Mouse (Mus musculus): ENCODE data around the gene Kif17.
"Not testable (repeated sequence)": the region's sequence is repeated elsewhere in the genome, so short reads cannot be mapped to it uniquely, and the experiment has no call there.

Kif17 gene

DNA sequence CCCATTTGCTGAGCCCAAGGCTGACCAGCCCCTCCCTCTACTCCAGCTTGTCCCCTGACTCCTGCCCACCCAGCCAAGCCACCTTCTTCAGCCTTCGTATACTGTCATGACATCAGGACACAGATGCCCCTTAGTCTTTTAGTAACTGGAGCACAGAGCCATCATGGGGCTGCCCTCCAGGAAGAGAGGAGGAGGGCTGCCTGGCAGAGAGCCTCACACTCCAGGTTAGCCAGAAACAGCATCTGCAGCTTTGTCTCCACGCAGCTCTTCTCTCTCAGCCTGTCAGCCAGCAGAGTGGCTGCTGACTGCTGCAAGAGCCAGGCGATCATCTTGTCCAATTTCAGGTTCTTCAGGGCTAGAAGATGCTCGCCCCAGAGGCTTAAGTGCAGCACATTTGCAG lies 63.6 kb downstream of the Kif17 start:
- DNase-seq (ENCODE audit: low spot score), result no peak

DNA sequence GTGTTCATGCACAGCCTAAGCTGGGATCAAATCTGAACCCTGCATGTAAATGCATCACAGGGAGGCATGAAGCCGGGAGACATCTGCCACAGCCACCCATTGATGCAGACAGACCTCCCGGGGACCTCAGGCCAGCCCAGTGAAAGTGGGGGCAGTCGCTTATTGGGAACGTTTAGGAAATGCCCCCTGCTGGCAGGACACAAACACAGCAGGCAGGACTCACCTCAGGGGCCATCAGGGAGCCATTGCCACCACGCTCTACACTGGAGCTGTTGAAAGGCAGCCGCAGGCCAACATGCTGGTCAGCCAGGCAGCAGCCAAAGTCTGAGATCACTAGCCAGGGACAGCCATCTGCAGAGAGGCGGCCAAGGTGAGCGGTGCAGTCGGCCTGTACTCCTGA lies 65.5 kb downstream of the Kif17 start:
- DNase-seq (ENCODE audit: low spot score), result no peak

DNA sequence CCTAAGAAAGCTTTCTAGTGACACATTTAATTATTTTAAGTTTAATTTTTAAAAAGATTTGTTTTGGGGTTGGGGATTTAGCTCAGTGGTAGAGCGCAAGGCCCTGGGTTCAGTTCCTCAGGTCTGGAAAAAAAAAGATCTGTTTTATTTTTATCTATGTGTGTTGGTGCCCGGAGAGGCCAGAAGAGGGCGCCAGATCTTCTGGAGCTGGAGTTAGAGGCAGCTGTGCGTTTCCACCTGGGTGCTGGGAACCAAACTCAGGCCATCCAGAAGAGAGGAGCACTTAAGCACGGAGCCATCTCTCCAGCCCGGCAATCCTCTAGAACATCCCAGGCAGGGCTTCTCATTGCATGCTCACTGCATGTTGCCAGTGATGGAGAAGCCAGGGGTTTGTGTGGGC lies 66.1 kb downstream of the Kif17 start:
- DNase-seq (ENCODE audit: low spot score), result no peak

DNA sequence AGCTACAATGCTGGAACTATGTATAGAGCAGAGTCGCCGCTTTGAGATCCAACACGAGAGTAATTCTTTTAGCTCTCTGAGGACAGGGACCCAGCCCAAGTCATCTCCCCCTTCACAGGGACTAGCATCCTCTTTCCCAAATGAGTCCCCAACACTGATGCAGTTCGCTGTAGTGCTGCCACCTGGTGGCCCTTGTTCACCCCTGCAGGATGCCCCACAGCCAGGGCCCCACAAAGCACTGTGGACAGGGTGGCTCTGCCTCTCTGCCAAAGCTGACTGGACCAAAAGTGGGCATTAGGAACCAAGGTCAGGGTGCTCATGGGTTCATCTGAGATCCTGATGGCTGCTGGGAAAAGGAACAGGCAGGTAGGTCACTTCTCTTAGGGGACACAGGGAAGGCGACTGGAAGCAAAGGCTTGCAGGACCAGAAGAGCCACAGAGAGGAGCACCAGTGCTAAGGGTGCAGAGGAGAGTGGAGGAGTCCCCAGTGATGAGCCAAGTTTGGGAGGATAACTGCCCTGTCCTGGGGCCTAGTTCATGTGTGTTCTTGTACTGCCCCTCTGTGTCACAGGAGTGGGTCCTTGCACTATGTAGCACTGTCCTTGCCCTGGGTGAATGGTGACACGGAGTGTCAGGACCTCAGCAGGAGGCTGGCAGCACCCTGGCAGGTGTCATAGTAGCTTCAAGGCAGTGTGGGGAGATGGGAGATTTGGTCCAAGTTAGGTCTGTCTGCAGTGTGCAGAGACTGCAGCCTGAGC lies 68.5 kb downstream of the Kif17 start:
- DNase-seq (ENCODE audit: low spot score), result no peak

DNA sequence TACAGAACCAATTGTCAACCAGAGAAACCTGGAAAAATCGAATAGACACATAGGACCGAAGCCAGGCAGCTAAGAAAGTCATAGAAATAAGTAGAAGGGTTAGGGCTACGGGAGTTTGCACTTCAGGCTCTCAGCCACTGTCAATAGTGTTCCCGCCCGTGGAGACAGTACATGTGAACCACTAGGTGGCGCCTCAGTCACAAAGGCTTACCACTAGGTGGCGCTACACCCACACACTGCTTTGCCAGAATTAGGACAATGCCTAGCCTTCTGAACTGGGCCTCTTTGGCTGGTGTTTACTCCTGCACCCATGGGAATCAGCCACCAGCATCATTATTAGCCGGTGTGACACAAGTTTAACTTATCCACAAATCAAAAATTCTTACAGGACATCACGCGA lies 69.3 kb downstream of the Kif17 start:
- DNase-seq (ENCODE audit: low spot score), result no peak

DNA sequence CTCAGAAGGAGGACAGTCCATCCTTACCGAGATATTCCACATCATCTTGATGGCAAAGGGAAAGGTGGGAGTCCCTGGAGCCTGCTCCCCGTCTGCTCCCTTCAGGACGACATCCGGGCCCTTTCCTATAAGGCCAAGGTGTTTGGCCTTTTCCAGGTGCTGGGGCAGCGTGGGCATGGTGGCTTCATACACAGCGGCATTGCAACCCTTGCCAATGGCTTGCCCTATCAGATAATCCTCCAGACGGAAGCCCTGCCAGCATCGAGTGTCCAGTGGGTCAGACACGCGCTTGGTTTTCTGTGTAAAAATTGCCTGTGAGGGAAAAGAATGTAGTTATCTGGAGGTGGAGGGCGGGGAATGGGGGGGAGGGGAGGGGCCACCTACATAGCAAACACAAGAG lies 70.5 kb downstream of the Kif17 start:
- DNase-seq (ENCODE audit: low spot score), result no peak

DNA sequence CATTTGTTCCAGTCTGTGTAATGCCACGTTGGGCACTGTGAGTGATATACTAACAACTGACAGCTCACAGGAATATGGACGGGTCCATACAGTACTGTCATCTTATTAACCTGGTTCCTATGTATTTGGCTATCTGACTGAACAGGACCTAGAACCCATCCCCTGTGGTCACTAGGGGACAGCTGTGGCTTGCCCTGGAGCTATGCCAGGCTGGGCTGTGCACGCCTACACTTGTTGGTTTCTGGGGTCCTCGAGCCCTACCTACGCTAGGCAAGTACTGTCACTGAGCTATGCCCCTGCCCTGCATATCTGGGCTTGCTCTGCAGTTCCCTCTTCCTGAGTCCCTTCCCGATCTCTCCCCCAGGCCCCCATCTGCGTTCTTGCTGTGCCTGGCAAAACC lies 71.3 kb downstream of the Kif17 start:
- no peak for DNase-seq (ENCODE audit: low spot score)

DNA sequence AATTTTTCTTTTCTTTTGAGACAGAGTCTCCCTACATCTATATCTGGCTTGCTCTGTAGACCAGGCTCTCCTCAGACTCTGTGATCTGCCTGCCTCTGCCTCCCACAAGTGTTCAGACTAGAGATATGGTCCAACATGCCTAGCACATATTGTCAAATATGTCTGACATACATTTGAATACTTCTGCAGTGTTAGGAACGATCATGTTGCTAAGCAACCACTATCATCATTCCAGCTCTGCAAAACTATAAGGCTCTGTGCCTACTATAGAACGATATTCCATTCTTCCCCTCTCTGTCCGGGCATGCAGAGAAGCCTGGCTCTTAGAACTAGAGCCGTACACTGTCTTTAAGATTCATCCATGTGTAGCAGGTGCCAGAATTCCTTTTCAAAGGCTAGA lies 72.5 kb downstream of the Kif17 start:
- no peak for DNase-seq (ENCODE audit: low spot score)

DNA sequence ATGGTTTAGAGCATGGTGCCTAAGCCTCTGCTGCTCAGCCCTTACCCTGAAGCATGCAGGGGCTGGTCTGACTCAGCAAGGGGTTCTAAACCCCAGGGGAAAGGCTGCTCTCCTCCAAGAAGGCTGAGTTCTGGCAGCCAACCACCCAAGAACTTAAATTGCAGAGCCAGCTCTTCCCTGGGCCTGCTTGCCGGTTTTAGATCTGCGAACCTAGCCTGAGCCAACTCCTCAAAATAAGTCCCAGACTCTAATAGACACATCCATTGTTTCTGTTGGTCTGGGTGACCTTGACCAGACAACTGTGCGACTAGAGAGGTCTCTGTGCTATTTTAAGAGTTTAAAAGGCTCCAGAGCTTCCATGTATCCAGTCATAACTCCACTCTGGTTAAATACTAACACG lies 73.5 kb downstream of the Kif17 start:
- DNase-seq (ENCODE audit: low spot score), result no peak

DNA sequence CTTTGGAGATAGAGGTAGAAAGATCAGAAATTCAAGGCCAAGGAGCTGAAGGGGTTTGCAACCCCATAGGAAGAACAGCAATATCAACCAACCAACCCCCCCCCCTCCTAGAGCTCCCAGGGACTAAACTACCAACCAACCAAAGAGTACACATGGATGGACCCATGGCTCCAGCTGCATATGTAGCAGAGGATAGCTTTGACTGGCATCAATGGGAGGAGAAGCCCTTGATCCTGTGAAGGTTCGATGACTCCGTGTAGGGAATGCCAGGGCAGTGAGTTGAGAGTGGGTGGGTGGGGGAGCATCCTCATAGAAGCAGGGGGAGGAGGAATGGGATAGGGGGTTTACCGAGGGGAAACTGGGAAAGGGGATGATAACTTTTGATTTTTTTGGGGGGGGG lies 74.2 kb downstream of the Kif17 start:
- no peak for DNase-seq (ENCODE audit: low spot score)

DNA sequence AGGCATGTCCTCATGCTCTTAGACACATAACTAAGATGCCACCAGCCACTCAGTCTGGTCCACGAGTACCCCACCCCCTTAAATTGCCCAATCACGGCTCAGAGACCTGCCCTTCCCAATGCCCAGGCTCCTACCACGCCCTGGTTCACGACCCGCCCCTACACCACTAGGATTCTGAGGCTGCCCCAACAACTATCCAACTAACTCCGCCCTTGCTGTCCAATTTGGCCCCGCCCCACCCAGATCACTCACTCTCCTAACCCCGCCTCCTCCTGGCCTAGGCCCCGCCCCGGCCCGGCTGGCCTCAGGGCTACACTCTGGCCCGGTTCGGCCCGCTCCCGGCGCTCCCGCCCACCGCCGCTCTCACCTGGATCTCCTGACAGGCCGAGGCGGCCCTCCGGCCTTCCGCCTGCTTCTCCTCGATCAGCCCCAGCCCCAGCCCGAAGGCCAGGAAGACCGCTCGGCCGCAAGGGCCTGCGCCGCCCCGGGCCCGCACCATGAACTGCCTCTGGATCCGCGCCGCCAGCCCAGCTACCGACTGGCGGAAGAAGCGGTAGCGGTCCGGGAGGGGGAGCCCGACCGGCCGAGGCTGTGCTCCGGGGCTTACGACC lies 75.3 kb downstream of the Kif17 start:
- peak; percentile 83 for DNase-seq (ENCODE audit: low spot score)

DNA sequence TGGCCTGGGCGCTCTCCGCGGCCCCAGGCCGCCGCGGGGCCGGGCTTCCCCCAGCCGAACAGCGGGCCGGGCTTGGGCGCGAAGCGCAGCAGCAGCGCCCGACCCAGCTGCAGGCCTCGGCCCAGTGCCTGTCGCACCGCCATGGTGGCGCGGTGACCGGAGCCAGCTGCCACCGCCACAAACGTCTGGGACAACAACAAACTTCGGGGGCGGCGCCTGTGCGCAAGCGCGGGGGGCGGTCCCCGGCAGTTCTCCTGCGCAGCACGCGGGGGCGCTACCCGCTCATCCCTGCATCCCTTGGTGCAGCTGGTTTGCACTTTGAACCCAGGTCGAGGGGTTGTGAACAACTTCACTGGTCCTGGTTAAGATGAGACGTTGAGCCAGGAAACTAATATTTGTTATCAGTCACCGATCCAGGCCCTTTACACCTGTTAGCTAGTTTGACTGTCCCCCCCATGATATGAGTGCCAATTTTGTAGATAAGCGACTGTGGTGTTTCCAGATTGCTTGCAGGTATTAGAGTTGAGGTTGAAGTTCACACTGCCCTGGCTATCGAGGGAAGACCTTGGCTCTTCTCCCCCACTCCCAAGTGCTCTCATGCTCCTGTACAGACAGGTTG lies 76.0 kb downstream of the Kif17 start, which contains the start of gene Pink1:
Gene Pink1, minus strand, starts transcription at position 231 of the 619 bp plus-strand sequence.
- peak; percentile 51 for DNase-seq (ENCODE audit: low spot score)

DNA sequence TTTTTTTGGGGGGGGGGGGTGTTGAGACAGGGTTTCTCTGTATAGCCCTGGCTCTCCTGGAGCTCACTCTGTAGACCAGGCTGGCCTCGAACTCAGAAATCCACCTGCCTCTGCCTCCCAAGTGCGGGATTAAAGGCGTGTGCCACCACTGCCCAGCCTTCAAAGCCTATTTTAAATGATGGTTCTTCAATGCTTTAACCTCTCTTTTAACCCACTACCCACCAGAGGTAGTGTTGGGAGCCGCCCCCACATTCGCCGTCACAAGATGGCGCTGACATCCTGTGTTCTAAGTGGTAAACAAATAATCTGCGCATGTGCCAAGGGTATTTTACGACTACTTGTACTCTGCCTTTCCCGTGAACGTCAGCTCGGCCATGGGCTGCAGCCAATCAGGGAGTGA lies 76.9 kb downstream of the Kif17 start:
- DNase-seq (ENCODE audit: low spot score), result not testable (repeated sequence)

DNA sequence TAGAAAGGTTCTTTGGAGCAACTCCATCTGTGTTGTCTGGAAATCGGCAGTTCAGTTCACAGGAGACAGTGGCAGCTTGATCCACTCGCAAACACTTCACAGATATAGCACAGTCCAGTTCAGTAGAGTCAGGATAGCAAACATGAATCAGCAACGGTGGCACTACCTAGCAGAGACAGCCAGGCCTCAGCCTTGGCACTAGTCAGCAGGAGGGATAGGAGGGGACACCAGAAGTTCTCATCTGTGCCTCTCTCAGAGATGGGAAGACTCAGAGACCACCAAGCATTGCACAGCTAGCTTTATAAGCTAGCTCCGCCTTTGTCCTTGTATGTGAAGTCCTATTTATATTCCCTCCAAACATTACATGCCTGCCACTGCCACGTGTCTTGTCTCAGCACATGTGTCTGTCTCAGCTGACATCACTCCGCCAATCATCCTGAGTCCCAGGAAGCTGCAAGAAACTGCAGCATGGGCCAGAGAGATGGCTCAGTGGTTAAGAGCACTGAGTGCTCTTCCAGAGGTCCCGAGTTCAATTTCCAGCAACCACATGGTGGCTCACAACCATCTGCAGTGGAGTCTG lies 77.7 kb downstream of the Kif17 start:
- DNase-seq (ENCODE audit: low spot score), result no peak

DNA sequence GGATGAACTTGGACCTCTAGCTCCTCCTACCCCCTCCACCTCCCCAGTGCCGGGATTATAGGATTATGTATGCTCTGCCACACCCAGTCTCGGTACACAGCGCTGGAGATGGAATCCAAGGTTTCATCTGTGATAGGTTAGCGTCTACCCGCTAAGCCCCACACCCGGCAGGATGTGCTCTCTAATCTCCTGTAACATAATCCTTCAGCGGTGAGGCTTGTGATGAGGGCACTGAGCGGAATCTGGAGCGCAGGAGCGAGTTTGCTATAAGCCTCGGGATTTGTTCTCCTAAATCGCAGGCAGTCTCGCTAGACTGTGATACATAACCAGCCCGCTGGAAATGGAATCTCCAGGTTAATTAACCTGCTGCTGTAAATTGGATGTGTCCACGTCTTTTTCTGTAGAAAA lies 80.0 kb downstream of the Kif17 start:
- no peak for DNase-seq (ENCODE audit: low spot score)

DNA sequence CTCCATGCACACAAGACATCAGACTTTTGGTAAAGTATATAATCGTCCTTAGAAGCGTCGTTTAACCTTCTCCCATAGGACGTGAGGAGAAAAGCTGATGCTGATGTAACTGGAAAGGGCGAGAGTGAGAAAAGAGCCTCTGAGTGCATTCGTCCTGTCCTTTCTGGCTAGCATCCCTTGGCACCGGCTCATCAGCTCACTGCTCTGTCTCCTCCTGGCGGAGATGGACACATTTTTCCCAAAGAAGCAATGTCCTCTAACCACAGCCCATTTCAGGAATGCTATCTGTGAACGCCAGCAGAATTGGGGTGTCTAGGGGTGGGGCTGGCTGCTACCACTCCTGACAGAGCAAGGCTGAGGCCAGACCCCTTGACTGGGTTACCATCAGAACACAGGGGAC lies 81.4 kb downstream of the Kif17 start:
- no peak for DNase-seq (ENCODE audit: low spot score)

DNA sequence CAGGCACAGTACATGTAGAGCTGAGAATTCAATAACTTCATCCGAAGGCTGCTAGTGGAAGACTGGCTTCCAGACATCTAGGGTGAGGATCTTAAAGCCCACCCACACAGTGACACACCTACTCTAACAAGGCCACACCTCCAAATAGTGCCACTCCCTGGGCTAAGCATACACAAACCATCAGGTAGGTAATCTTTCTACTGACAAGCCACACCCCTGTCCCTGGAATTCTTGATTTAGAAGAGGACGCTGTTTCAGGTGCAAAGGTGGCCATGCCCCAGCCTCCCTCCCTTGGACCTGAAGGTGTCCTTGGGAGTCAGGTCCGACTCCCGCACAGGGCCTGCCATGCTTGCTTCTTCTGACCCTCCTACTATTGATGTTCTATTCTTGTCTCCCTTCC lies 82.9 kb downstream of the Kif17 start:
- no peak for DNase-seq (ENCODE audit: low spot score)

DNA sequence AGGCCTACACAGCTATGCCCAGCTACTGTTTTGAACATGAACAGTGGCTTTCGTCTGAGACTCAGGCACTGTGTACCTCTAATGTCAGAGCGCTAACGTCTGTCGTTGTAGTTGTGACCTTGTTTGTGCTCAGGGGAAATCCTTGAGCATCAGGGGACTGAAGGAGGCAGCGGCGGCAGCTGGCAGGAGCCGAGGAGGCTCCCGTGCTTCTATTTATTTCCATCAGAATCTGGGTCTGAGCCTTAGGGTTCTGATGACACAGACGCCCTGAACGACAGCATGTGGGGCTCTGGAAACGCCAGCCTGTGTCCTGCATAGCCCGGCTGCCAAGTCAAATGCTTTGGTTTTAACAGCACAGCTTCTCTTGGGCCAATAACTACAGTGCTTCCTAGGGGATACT lies 84.8 kb downstream of the Kif17 start:
- DNase-seq (ENCODE audit: low spot score), result no peak

DNA sequence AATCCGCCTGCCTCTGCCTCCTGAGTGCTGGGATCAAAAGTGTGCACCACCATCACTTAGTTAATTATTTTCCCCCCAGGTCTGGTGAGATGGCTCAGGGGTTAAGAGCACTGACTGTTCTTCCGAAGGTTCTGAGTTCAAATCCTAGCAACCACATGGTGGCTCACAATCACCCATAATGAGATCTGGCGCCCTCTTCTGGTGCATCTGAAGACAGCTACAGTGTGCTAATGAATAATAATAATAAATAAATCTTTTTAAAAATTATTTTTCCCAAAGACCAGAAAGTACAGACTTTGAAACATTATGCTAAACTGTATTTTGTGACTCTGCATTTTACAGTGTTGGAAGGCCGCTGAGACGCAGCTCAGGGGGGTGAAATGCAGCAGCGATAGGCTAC lies 85.4 kb downstream of the Kif17 start:
- DNase-seq (ENCODE audit: low spot score), result no peak

DNA sequence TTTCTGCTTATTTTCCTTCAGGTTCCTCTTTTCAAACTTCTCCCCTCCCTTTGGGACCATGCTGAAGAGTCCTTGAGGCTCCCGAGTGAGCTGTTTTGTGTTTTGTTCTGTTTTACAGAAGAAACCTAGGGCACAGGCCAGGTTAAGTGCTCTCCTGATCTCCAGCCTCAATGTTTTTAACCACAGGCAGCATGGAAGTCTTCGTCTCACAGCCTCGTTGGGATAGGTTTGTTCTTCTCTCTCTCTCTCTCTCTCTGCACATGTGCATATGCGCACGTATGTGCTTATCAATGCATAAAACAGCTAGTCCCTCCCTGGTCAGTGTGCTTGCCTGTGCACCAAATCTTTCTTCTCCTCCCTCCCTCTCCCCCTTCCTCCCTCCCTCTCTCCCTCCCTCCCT lies 86.6 kb downstream of the Kif17 start:
- no peak for DNase-seq (ENCODE audit: low spot score)

DNA sequence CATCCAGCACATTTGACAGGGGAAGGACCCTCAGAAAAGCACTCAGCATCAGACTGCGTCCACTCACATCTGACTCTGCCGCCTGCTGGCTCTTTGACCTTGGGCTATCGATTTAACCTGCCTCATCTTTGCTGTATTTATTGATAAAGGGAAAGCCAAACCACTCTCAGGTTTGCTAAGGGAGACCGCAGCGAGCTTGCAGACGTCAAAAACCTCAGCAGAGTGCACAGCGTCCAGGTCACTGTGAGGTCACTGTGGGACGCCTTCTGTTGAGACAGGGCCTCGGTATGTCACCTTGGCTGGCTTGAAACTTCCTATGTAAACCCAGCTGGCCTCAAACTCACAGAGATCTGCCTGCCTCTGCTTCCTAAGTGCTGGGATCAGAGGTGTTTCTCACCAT lies 87.1 kb downstream of the Kif17 start:
- DNase-seq (ENCODE audit: low spot score), result no peak

DNA sequence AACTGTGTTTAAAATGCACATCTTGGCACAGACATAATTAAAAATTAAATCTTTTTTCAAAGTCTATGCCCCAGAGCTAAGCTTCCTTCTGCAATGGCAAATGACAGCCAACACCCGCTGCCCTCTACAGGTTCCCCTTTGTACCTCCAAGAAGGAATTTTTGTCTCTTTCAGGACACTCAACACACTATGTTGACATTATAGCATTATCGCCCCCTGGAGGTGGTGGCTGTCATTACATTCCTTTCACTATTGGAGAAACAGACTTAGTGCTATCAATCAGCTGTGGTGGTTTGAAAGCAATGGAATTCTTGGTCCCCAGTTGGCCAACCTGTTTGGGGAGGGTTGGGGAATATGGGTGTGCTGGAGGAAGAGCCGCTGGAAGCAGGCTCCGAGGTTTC lies 89.7 kb downstream of the Kif17 start:
- no peak for DNase-seq (ENCODE audit: low spot score)

DNA sequence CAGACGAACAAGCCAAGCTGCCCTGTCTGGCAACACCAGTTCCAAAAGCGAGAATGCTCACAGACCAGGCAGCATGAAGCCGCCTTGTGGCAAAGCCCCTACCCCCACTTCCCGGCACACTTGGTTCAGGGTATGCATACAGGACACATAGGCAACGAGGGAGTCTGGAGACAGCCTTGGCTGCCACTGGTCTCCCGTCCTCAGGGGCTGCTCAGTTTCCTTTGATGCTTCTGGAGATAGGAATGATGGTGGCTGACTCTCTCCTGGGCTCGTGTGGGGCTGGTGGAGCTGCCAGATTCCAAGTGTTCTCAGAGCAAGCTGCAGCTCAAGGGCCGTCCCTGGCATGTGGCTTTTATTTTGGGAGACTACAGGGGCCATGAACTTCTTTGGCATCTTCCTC lies 91.2 kb downstream of the Kif17 start:
- no peak for DNase-seq (ENCODE audit: low spot score)

Measured in urinary bladder, postnatal 10 days (tissue).